ENCODE assay signal across 12 mouse cellular contexts in genomic region chr4:126115411-126115810, GRCm38 (mm10).
"Had no signal": no experiment of that assay in that cellular context is flagged by ENCODE, and none has a peak within 500 bp of the region (broad histone marks: within the 10 kb centered on the region; RNA-seq: fewer than 3 reads in every experiment).

No protein-coding gene starts in this region.

- ATAC-seq: inflammation-experienced regulatory T-cells, adult 6 months; intestine, postnatal 0 days had no signal

- DNase-seq: kidney, adult 9 months; kidney, postnatal 10 days; lung, postnatal 14 days; right cerebral cortex, adult 18-20 months; thymus, postnatal 36 days had no signal

- H3K27ac ChIP-seq: left cerebral cortex, adult 2 months; lung, embryonic 15.5 days; macrophage; neural tube, embryonic 15.5 days had no signal

- H3K36me3 ChIP-seq: lung, embryonic 15.5 days; neural tube, embryonic 15.5 days had no signal

- H3K4me2 ChIP-seq: liver, embryonic 11.5 days; lung, embryonic 15.5 days; neural tube, embryonic 15.5 days had no signal

- H3K9ac ChIP-seq: lung, embryonic 15.5 days; neural tube, embryonic 15.5 days had no signal

- H3K27me3 ChIP-seq: lung, embryonic 15.5 days; neural tube, embryonic 15.5 days had no signal

- H3K9me3 ChIP-seq: lung, embryonic 15.5 days; neural tube, embryonic 15.5 days had no signal

- H3K4me3 ChIP-seq: left cerebral cortex, adult 2 months; lung, embryonic 15.5 days; neural tube, embryonic 15.5 days had no signal
